Mouse (Mus musculus): ENCODE measurements around the gene Pik3c2a.

GRCm38 (mm10) chr7:116446645-116447044, 3.4 kb upstream of the Pik3c2a start:
- no peak for TF ChIP-seq EP300 (IDR thresholded peaks at IDR 0.05; ENCODE audit: insufficient read depth, low read depth, low read length)
- TF ChIP-seq CTCF (IDR thresholded peaks at IDR 0.05; ENCODE audit: low read depth, low read length): no peak
- no peak for TF ChIP-seq POLR2A (IDR thresholded peaks at IDR 0.05; ENCODE audit: insufficient read depth, low read length)

All from ES-Bruce4 (cell line).